Mouse (Mus musculus) embryonic facial prominence, embryonic 14.5 days (tissue): ENCODE data around the gene Nkain4. TPM values are rescaled to one million over a fixed set of nuclear protein-coding genes. Genes with fewer than 3 reads are reported as not detected.
A peak's percentile ranks its signal among the peaks of the same experiment; 100 is the strongest.

Experiments
- ATAC-seq: fragments of 200-750 bp; cut with Nextera tagmentation; 2 replicates; pipeline ENCODE4 v1.8.0; 2017; ENCODE audit warnings: low read depth, moderate number of reproducible peaks, moderate TSS enrichment
- DNase-seq: peaks from one replicate; pipeline ENCODE4 v3.0.0-alpha.2; 2015; ENCODE audit warnings: low spot score
- H3K27ac ChIP-seq: fragments of 300-500 bp; sonication (generic); replicated peaks from 2 replicates; pipeline ENCODE4 v1.5.1; 2014; ENCODE audit warnings: low read depth, mild to moderate bottlenecking, low read length, moderate library complexity
- H3K27me3 ChIP-seq: fragments of 300-500 bp; sonication (generic); replicated peaks from 2 replicates; pipeline ENCODE4 v1.6.1; 2014; ENCODE audit warnings: low read length; ENCODE audit not compliant: control insufficient read depth, insufficient read depth
- H3K36me3 ChIP-seq: fragments of 300-500 bp; sonication (generic); 2 replicates; pipeline ENCODE4 v1.6.1; 2014; ENCODE audit warnings: low read length, mixed read lengths; ENCODE audit not compliant: control insufficient read depth, insufficient read depth
- H3K4me1 ChIP-seq: fragments of 300-500 bp; sonication (generic); 2 replicates; pipeline ENCODE4 v1.6.1; 2014; ENCODE audit warnings: antibody characterized with exemption, low read length; ENCODE audit not compliant: control insufficient read depth, insufficient read depth
- H3K4me2 ChIP-seq: fragments of 300-500 bp; sonication (generic); 2 replicates; pipeline ENCODE4 v1.6.1; 2014; ENCODE audit warnings: low read depth, mild to moderate bottlenecking, low read length, moderate library complexity, mixed read lengths
- H3K4me3 ChIP-seq: fragments of 300-500 bp; sonication (generic); 2 replicates; pipeline ENCODE4 v1.5.1; 2014; ENCODE audit warnings: low read depth, mild to moderate bottlenecking, low read length
- H3K9ac ChIP-seq: fragments of 300-500 bp; sonication (generic); 2 replicates; pipeline ENCODE4 v1.6.1; 2014; ENCODE audit warnings: low read depth, mild to moderate bottlenecking, low read length, moderate library complexity, mixed read lengths
- H3K9me3 ChIP-seq: fragments of 300-500 bp; sonication (generic); 2 replicates; pipeline ENCODE4 v1.6.1; 2016; ENCODE audit warnings: low read length; ENCODE audit not compliant: control insufficient read depth
- WGBS: fragments of 180-500 bp; shearing (Covaris S2); extraction: QIAGEN DNeasy Blood & Tissue Kit; methylation state at CpG from one replicate; pipeline ENCODE4 v1.1.7; 2014; 5-methylcytosine and 5-hydroxymethylcytosine counted together
- polyA plus RNA-seq: library from polyadenylated mRNA; unstranded; fragments of >200 nt; fragmentation: Nextera tagmentation; extraction: Ambion mirVana; gene quantifications from 2 replicates; pipeline ENCODE4 v1.2.1, GENCODE M21; 2014

The Nkain4 gene
- polyA plus RNA-seq, 1 experiment from 2014 or later: 17.0 TPM

DNA sequence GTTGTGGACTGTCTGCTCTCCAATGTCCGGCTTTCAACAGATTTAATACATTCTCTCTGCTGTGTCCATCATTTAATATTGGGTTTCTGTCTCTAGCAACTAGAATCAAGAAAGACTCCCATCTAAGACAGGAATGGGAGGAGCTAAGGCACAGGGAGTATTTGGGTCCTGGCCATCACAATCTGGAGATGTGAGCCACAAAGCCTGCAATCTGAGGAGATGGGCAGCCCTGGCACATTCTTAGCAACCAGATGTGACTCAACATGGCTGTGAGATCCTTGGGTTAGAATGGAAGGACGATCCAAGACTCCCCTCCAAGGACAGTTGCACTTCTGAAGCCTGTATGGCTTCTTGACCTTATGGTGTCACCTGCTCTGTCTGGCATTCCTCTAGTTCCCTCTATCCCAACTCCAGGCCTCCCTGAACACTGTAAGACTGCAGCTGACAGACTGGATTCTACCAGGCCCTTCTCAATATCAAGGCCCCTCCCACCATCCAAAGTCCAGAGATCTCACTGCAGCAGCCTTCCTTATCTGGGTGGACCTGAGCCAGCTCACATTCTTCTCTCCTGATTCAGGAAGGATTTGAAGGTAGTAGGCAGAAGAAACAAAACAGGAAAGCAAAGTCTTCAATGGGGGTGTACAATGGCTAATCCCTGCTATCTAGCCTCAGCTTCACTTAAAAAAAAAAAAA is 8.3 kb upstream of the Nkain4 start:
- Histone ChIP-seq H3K9ac (no peak overlapping the region), H3K4me1 (no peaks in the 10 kb centered on the region), H3K4me3 (no peak overlapping the region), H3K36me3 (no peaks in the 10 kb centered on the region), H3K27ac (no peak overlapping the region), H3K27me3 (no peaks in the 10 kb centered on the region), H3K9me3 (no peaks in the 10 kb centered on the region), H3K4me2 (no peak overlapping the region)
- no peak for DNase-seq
- WGBS: 74% methylated on average over 2 of the region's 2 CpGs
- no peak for ATAC-seq

DNA sequence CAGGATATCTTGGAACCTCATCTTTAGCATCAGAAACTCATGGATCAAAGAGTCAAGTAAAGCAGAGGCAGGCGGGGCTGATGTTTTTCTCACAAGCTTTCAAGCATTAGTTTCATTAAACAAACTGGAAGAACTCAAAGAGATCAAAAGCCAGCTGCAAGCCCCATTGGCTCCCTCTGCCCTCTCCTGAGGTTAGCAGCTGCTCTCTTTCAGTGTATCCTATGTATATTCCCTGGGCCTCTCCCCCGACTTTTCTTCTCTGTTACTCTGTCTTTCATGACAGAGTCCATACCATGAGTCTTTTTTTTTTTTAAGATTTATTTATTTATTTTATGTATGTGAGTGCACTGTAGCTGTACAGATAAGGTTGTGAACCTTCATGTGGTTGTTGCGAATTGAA is 5.7 kb upstream of the Nkain4 start:
- Histone ChIP-seq H3K9ac (no peak overlapping the region), H3K36me3 (no peaks in the 10 kb centered on the region), H3K4me3 (no peak overlapping the region), H3K4me2 (no peak overlapping the region), H3K9me3 (no peaks in the 10 kb centered on the region), H3K27me3 (peaks cover 4% of the 10 kb centered on the region; the same call in 1 of the 2 replicates), H3K4me1 (no peaks in the 10 kb centered on the region), H3K27ac (no peak overlapping the region)
- whole genome bisulfite sequencing: 69% methylated on average over 3 of the region's 3 CpGs
- no peak for DNase-seq
- no peak for ATAC-seq

DNA sequence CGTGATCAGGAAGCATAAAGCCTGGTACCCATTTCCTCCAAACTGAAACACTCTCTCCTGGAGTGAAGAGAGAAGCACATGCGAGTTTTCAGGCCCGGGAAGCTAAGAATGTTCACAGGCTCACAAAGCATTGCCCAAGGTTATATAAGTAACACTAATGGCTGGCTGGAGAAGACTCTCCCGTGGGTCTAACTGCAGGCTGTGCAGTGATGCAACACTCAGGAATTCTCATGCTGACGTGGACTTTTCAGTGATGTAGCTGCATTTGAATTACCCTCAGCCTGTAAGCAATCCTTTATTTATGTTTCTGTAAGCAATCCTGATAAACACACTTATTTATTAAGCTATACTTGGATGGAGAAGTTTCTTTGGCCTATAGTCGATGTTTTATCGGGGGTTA is 5.1 kb upstream of the Nkain4 start:
- Histone ChIP-seq H3K36me3 (no peaks in the 10 kb centered on the region), H3K4me2 (no peak overlapping the region), H3K4me3 (no peak overlapping the region), H3K4me1 (no peaks in the 10 kb centered on the region), H3K27ac (no peak overlapping the region), H3K9ac (no peak overlapping the region), H3K9me3 (no peaks in the 10 kb centered on the region), H3K27me3 (peaks cover 4% of the 10 kb centered on the region; the same call in 1 of the 2 replicates)
- DNase-seq: no peak
- no peak for ATAC-seq
- WGBS: 70% methylated on average over 7 of the region's 7 CpGs

DNA sequence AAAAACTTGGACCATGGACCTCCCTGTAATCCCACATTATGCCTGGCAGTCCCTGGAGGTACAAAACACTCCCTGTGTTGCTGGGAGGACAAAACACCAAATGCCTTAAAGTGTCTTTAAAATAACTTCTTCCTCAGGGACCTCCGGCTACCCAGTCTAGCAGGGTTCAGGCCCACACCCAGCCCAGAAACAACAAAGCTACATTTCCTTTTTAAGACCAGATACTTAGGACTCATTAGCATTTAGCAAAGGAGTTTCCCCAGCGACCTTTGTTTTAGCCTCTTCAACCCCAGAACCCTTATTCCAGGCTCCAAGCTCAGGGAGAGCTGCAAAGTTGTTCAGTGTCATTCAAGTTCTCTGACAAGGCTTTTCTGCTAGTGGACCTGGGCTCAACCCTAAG is 861 bp downstream of the Nkain4 start:
- Histone ChIP-seq H3K9ac (peak overlapping the region; percentile 56), H3K4me2 (peak overlapping the region; percentile 79), H3K36me3 (no peaks in the 10 kb centered on the region), H3K27me3 (peaks cover 4% of the 10 kb centered on the region), H3K4me1 (peaks cover 18% of the 10 kb centered on the region; the same call in 1 of the 2 replicates), H3K27ac (no peak overlapping the region; the same call in 1 of the 2 replicates), H3K4me3 (peak overlapping the region; percentile 45), H3K9me3 (no peaks in the 10 kb centered on the region)
- DNase-seq (no peak), ATAC-seq (no peak)
- 26% methylated on average over 2 of the region's 2 CpGs for WGBS

DNA sequence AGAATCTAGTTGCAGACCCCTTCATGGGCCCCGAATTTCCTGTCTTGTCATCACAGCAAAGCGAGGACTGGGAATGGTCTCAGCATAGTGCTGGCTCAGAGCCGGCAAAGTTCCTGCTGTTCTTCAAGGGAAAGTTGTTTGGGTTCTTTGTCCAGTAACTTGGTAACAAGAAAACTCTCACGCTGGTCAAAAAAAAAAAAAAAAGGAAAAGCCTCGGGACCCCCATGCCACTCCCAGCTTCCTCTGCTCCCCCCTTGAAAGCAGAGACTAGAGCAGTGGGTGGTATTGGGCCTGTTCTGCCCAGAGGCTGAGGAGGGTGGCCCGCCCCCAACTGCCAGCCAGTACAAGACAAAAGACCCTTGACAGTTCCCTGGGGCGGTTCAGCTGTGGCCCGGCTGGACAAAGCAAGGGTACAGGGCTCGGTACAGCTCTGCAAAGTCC is 1.7 kb downstream of the Nkain4 start:
- peak; percentile 11; the same call in 1 of the 2 replicates for ATAC-seq
- Histone ChIP-seq H3K4me3 (0 out of 2 replicates have a peak overlapping the region, but pooled peaks have one; percentile 45), H3K36me3 (no peaks in the 10 kb centered on the region), H3K9me3 (no peaks in the 10 kb centered on the region), H3K4me2 (peak overlapping the region; percentile 79), H3K27me3 (peaks cover 4% of the 10 kb centered on the region), H3K4me1 (peaks cover 18% of the 10 kb centered on the region; the same call in 1 of the 2 replicates), H3K27ac (no peak overlapping the region; the same call in 1 of the 2 replicates), H3K9ac (no peak overlapping the region)
- 9% methylated on average over 9 of the region's 9 CpGs for WGBS
- DNase-seq: peak; percentile 50

DNA sequence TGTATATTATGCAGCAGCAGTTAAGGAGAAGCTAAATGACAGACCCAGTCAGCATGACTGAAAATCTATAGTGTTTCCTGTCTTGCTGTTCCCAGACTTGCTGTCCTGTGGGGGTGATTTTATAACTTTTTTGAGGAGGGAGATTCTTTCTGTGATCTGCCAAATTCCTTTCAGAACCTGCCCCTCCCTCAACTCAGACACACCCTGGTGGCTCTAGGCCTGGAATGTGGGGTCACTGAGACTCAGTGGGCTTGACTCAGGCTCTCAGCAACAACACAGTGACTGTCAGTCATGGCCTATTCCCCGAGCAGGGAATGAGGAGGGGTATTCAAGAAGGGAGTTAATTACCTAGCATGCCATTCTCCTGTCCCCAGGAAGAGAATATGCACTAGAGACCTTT is 4.6 kb downstream of the Nkain4 start:
- DNase-seq (no peak), ATAC-seq (no peak)
- Histone ChIP-seq H3K36me3 (no peaks in the 10 kb centered on the region), H3K27ac (no peak overlapping the region), H3K9ac (no peak overlapping the region), H3K27me3 (no peaks in the 10 kb centered on the region; the same call in 1 of the 2 replicates), H3K4me2 (no peak overlapping the region), H3K4me1 (peaks cover 18% of the 10 kb centered on the region; the same call in 1 of the 2 replicates), H3K4me3 (no peak overlapping the region), H3K9me3 (no peaks in the 10 kb centered on the region)
- WGBS: 17% methylated on average over 1 of the region's 1 CpGs

DNA sequence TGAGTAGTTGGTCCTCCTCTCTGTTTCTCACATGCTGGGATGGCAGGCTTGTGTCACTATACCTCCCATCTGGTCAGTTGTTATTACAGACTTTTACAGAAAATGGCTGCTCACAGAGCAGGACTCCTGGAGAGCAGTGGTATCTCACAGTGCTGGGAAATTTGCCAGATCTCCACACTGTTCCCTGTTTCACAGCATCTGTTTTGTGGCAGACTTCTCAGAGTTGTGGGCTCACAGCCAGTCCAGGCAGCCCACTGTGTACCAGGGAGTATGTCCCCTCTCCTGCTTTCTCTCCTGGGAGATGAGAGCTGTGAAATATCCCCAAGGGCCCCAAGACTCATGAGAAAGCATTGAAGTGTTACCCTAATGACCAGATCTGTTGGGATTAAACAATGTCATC is 12.6 kb downstream of the Nkain4 start:
- no peaks in the 10 kb centered on the region for H3K27me3 ChIP-seq
- H3K36me3 ChIP-seq: no peaks in the 10 kb centered on the region
- no peak overlapping the region for H3K4me2 ChIP-seq
- H3K9me3 ChIP-seq: no peaks in the 10 kb centered on the region
- H3K27ac ChIP-seq: no peak overlapping the region
- no peak overlapping the region for H3K9ac ChIP-seq
- no peak overlapping the region for H3K4me3 ChIP-seq
- ATAC-seq: no peak
- H3K4me1 ChIP-seq: no peaks in the 10 kb centered on the region
- DNase-seq: peak; percentile 38

DNA sequence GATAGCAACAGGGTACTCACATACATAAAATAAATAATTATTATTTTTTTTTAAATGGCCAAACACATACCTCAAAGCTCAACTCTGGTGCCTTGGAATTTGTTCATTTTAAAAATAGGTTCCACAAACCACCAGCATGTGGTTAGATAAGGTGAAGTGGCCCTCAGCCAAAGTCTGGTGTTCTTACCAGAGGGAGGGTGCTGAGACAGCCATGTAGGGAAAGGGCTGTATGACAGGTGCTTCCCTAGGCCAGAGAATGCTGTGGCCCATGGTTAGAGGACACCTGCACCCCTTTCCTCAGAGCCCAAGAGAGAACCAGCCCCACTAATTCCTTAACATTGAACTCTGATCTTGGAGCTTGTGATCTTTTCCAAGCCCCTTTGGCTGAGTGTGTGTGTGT is 14.3 kb downstream of the Nkain4 start:
- Histone ChIP-seq H3K36me3 (no peaks in the 10 kb centered on the region), H3K4me3 (no peak overlapping the region), H3K27me3 (no peaks in the 10 kb centered on the region), H3K9ac (no peak overlapping the region), H3K4me2 (no peak overlapping the region), H3K4me1 (no peaks in the 10 kb centered on the region), H3K9me3 (no peaks in the 10 kb centered on the region), H3K27ac (no peak overlapping the region)
- ATAC-seq (no peak), DNase-seq (no peak)

DNA sequence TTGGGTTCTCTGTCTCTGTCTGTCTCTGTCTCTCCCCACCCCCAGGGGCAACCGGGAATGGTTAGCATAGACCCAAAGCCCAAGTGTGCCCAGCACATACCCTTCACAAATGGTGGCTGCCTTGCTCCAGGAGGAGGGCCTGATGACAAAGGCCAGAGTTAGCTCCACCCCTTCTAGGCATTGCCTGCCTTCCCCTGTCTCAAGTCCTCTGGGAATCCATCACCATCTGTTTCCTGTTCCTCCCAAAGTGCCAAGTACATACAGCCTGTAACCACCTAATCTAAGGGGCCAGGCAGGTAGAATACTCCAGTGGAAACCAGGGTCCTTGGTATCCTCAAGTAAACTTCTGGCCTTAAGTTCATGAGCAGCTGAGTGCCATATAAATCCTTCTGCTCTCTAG is 22.1 kb downstream of the Nkain4 start:
- H3K27ac ChIP-seq: no peak overlapping the region
- H3K9ac ChIP-seq: no peak overlapping the region
- H3K4me1 ChIP-seq: no peaks in the 10 kb centered on the region
- no peak overlapping the region for H3K4me3 ChIP-seq
- ATAC-seq (peak; percentile 30; the same call in 1 of the 2 replicates), DNase-seq (no peak)
- WGBS: 83% methylated on average over 1 of the region's 1 CpGs
- no peak overlapping the region for H3K4me2 ChIP-seq
- no peaks in the 10 kb centered on the region for H3K36me3 ChIP-seq
- H3K27me3 ChIP-seq: no peaks in the 10 kb centered on the region
- H3K9me3 ChIP-seq: no peaks in the 10 kb centered on the region
